Mouse (Mus musculus): Measurements from ENCODE around the gene Pus10. TPM values are rescaled to one million over a fixed set of nuclear protein-coding genes. Genes with fewer than 3 reads are reported as not detected.

Pus10 gene
- polyA plus RNA-seq, 1 experiment from 2014 or later: 11.7 TPM

Other genes with a start within 250 kb of the Pus10 start
- gene Ahsa2, start 167.6 kb upstream of the Pus10 start, polyA plus RNA-seq (2014; fragmentation: Nextera tagmentation; extraction: Ambion mirVana): 96.4 and 106 TPM in 2 replicates
- not detected in 2 replicates for gene 1700093K21Rik, start 144.5 kb upstream of the Pus10 start, polyA plus RNA-seq (2014; fragmentation: Nextera tagmentation; extraction: Ambion mirVana)
- 147 and 161 TPM in 2 replicates for gene 0610010F05Rik, start 32.0 kb upstream of the Pus10 start, polyA plus RNA-seq (2014; fragmentation: Nextera tagmentation; extraction: Ambion mirVana)
- 38.6 and 43.1 TPM in 2 replicates for gene Pex13, start 285 bp downstream of the Pus10 start, polyA plus RNA-seq (2014; fragmentation: Nextera tagmentation; extraction: Ambion mirVana)
- 0.63 and 0.64 TPM in 2 replicates for gene Rel, start 105.3 kb downstream of the Pus10 start, polyA plus RNA-seq (2014; fragmentation: Nextera tagmentation; extraction: Ambion mirVana)
- gene Papolg, start 229.6 kb downstream of the Pus10 start, polyA plus RNA-seq (2014; fragmentation: Nextera tagmentation; extraction: Ambion mirVana): 20.9 and 22.0 TPM in 2 replicates